Mouse (Mus musculus) lung, adult 2 months (tissue): ENCODE results near the gene 1700003E16Rik.

Experiments
- CTCF ChIP-seq: fragments of 200-500 bp; IDR thresholded peaks from 2 replicates; pipeline ENCODE4 v1.5.1; 2011; ENCODE audit warnings: mild to moderate bottlenecking, low read length, control low read depth; ENCODE audit not compliant: insufficient read depth
- POLR2A ChIP-seq: fragments of 200-500 bp; IDR thresholded peaks from 2 replicates; pipeline ENCODE4 v1.6.1; 2011; ENCODE audit warnings: low read depth, mild to moderate bottlenecking, control low read depth, low read length, borderline replicate concordance; ENCODE audit errors: extremely low read depth

DNA sequence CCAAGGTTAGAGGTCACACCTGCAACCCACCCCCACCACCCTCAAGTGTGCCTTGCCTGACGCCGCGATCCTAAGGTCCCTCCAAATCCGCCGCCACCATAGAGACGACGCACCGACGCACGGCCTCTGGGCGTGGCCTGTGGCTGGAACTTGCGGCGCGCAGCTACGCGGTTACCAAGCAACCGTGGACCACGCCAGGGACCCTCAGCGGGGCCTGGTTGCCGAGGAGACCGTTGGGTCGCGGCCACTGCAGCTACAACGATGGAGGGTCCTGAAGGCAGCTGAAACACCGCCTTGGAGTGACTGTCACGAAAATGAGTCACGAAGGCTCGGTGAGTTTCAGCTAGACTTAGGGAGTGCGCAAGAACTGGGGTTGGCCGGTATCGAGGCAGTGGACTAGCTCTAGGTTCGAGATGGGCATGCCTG is at the start of gene 1700003E16Rik, which contains the start of gene Wdr54:
- no peak for TF ChIP-seq CTCF
- no peak for TF ChIP-seq POLR2A
